Mouse (Mus musculus) kidney, adult 2 months (tissue): ENCODE measurements at regions not wholly inside any gene's neighbourhood (a gene's known extent, or its start where the extent isn't known, plus 50 kb on each side); places are given as distances from the start of the nearest gene placed in this dataset.

Experiments used
- CTCF ChIP-seq: fragments of 200-500 bp; conservative IDR thresholded peaks from 2 replicates; pipeline ENCODE4 v1.5.1; 2011; ENCODE audit warnings: low read depth, mild to moderate bottlenecking, control low read depth, low read length, moderate library complexity, mixed read lengths; ENCODE audit not compliant: insufficient read depth, insufficient read length
- POLR2A ChIP-seq: fragments of 200-500 bp; IDR thresholded peaks from one replicate; pipeline ENCODE4 v1.6.1; 2011; ENCODE audit warnings: low read depth, low read length, control low read depth

GRCm38 (mm10) chr5:72242981-72243380 lies 75.0 kb upstream of the Commd8 start:
- TF ChIP-seq CTCF (no peak), POLR2A (no peak)
